Mouse (Mus musculus) CD4-positive helper T cell, adult 2 months (primary cell): Measurements from ENCODE around the gene Sctr.

Source experiments
- DNase-seq: peaks from one replicate; pipeline ENCODE4 v3.0.0-alpha.2; 2012; ENCODE audit warnings: low read depth, missing footprints, low spot score

Gene Sctr

DNA sequence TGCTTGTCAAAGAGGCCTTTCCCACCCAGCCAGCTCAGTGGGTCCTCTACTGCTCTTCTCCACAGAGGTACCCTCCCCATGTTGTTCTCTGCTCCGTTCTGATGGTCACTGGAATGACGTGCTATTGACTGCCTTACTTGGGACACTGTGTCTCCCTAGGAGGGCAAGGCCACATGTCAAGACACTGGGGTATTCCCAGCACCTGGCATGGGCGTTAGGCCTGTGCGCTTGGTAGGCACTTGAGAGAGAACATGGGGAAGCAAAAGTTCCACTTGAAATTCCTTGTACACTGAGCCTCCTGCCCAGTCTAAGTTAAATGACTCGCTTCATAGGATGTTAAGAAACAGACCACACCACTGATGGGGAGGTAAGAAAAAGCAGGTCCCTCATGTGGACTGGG, 62.4 kb downstream of the Sctr start:
- DNase-seq: no peak

DNA sequence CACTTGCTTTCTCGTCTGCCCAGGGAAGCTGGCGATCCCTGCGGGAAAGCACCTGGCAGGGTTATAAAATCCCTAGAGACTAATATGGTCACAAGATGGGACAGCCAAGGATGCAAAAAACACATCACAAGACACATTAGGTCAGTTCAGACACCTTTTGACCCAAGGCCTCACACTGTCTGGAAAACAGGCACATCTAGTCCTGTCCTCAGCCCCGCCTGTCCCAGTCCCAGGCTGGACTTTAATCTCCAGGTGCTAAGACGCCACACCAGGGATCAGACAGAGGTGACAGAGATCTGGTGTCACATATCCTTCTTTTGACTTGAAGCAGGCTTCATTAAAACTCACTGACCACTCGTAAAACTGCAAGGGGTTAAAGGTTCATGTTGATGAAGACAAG, 63.5 kb downstream of the Sctr start:
- no peak for DNase-seq

DNA sequence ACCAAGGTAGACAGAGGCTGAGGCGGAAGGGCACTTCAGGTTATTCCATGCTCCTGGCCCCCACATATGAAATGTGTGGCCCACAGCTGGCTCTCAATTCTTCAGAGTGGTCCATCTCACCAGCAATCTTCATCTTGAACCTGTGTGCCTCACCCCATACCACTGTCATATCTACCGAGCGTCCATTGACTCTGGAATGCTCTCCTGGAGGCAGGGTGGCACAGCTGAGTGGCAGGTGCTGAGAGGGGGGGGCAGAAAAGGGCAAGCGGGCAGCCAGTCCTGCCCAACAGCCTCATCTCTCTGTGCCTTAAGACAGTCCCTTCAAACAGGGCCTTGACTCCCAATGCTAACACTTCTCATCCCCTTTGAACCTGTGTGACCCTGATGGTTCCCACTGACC, 64.4 kb downstream of the Sctr start:
- no peak for DNase-seq

DNA sequence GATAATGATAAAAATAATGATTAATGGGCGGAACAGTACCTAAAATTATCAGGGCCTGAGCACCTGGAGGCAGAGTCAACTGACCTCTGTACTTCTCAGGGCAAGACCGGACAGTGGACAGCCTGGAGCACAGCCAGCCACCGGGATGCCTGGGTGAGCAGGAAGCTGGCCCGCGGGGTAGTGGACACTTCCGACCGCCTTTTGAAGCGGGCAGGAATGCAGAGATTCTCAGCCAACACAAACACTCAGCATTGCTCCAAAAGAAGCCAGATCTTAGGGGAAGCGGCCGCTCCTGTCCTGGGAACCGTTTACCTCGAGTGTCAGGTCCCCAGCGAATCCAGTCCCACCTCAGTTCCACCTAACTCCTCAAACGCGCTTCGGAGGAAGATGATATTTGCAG, 66.2 kb downstream of the Sctr start:
- no peak for DNase-seq

DNA sequence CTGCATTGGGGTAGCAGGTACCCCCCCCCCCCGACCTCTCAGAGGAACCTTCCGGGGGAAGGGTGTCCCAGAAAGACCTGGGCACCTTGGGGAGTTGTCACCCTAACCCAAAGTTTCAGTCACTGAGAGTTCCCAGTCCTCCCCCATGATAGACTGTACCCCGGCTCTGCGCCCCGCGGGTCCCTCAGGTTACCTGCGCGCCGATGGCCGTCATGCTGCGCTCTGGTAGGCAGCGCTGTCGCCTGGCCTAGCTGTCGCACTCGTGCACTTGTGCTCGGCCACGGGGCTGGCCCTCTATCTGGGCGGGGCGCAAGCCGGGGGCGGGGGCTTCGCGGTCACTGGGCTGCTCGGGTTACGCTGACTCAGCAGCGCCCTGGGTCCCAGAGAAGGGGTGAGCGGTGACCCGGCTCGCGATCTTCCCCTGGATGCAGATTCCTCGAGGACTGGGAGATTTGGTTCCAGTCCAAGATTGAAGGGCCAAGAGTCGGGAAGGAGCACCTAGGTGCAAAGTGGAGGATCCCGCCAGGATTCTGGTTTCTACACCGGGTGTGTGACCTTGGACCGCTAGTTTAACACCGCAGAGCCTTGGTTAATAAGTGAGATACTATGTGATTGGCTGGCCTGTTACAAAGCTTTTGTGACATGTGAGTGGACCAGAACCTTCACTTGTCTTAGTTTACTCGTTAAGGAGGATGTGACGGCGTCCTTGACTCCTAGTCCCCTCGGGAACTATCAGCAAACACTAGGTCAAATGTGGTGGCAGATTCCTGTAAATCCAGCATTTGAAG, 67.0 kb downstream of the Sctr start, which contains the start of gene Tmem37:
Gene Tmem37, minus strand, starts transcription at position 556 of the 788 bp plus-strand sequence.
- DNase-seq: peak; percentile 39

DNA sequence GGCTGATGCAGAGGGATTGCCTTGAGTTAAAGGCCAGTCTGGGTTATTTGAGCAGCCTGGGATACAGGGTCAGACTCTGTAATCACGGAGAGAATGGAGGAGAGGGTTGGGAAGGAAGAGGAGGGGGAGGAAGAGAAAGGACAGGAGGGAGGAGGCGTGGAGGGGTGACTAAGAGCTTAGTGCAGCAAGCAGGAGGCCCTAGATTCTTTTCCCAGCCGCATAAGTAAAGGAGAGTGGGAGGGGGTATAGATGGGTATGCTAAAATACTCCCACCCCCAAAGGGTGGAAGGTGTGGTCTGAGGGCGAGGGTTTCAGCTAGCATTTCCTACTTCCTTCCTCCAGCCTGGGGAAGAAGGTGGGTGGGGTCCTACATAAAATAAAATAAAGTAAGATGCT, 67.6 kb downstream of the Sctr start:
- DNase-seq: no peak

DNA sequence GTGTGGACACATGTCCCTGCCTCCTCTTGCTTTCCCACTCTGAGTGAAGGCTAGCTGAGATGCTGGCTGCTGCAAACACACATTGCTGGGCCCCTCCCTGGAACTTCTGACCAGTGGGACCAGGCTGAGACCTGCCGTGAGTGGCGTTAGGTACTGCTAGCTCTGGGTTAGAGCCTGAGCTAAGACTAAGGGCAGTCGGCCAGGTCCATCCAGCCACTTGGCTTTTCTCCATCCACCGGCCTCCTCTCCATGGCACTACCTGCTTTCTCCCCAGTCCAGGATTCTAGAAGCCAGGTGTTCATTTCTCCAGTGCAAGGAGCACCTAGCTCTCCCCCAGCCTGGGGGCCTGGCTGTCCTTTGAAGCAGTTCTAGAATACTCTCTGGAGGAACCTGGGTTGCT, 68.2 kb downstream of the Sctr start:
- DNase-seq: no peak

DNA sequence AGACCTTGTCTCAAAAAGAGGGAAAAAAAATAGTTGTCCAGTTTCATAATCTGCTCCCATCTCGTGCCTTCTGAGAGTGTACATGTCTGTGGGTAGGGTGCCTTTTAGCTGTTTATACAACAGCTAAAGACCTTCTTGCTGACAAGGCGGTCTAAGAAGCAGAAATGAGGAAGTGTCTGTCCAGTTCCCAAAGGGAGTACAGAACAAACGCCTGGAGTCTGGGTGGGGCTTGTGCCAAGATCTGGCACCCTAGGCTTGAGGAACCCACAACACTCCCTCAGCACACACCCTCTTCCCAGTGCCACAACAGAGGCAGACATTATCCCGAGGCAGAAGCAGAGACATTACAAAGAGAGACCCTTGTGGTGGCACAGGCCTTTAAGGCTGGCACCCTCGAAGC, 68.8 kb downstream of the Sctr start:
- no peak for DNase-seq

DNA sequence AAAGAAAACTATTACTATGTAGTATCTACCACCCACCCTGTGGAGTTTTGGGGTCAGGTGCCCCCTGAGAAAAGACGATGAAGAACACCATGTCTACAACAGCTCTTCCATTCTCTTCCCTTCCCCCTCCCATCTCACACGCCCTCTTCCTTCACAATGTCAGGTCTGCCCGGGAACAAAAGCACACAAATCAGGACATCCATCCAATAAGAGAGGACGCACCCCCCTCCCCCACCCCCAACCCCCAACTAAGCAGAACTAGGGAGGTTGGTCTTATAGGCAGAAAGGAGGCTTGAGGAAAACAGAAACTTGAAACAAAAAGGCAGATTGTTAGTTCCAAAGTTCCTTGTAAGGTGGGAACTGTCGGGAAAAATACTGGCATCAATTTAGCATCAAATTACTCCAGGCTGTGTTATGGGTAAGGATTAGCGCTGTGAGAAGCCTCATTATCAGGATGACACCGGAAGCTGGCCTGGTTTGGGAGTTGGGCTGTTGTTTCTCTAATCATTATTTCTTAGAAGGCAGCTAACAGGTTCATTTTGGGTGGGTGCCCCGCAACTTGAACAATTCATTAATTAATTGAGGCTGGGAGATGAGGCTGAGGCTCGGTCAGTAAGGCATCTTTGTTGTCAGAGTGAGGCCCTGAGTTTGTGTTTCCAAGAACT, 71.2 kb downstream of the Sctr start:
- no peak for DNase-seq

DNA sequence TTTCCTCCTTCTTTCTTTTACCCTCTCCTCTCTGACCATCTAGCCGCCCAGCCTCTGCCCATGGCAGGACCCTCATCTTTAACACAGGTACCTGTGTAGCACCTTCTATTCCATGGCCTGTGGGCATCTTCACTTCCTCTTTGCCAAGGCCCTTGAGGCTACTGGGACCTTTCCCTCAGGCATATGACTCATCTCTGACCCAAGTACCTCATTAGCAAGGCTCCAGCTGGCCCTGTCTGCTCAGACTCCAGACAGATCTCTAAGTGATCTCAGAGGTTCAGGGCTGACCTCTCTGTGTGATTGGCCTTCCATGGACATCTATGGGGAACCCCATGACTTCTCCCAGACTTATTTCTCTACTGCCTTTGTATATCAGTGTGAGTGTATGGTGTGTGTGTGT, 73.9 kb downstream of the Sctr start:
- no peak for DNase-seq

DNA sequence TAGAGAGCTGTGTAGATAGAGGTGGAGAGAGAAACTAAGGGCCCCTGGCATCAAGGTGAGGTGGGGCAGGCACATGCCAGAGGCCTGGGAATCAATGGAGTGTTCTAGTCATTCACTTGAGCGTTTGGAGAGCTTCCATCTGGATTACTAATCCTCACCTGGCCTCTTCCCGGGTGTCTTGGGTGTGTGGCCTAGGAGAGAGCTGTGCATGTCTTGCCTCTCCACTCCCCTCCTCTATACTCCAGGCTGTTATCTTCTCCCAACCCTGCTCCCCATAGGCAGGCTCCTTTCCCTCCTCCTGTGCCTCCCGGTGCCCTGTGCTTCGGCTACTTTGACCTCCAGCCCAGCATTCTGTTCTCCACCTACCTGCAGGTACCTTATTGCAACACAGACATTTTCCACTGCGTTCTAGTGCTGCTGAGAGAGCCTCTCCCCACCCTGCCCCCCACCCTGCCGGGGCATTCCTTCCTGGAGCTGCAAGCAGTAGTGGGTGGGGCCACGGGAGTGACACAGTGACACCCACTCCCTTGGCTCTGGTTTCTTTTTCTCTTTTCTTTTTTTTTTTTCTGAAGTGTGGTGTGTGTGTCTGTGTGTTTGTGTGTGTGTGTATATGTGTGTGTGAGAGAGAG, 76.4 kb downstream of the Sctr start:
- no peak for DNase-seq

DNA sequence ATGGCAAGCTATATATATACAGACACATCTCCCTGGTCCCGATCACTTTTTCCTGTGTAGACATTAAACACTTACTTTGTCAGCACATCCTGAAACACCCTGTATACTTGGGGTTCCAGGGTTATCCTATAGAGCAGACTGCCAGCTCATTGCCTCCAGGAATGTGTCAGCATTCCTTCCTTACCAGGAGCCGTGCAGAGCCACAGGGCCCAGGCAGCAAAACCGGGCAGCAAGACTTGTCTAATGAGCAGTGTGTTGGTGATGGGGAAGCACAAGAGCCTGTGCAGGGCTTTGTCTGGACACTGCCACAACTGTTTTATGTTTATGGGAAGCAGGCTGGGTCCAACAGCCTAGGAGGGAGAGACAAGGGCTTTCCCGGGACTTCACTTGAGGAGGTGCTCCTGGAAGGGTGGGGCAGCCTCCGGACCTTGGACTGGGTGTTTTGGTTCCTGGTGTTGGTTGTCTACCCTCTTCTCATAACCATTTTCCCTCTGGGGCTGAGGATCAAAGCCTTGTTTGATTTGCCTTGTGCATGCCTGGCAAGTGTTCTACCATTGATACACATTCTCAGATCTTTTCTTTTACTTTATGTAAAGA, 77.3 kb downstream of the Sctr start:
- no peak for DNase-seq

DNA sequence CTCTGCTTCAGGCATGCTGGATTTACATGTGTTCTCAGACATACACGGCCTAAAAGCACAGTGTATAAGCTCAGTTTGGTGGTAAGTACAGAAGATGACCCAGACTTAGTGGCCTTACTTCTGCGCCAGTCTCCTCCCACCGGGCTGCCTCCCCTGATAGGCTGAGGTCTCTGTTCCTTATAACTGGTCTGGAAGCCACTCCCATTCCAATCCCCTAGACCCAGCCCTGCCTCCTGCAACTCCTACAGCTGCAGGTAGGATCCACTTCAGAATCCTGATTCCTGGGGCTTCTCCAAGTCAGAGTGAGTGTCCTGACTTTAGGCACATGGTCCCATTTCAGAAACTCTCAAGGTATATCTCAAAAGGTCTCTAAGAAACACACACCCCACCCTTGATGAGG, 79.0 kb downstream of the Sctr start:
- no peak for DNase-seq

DNA sequence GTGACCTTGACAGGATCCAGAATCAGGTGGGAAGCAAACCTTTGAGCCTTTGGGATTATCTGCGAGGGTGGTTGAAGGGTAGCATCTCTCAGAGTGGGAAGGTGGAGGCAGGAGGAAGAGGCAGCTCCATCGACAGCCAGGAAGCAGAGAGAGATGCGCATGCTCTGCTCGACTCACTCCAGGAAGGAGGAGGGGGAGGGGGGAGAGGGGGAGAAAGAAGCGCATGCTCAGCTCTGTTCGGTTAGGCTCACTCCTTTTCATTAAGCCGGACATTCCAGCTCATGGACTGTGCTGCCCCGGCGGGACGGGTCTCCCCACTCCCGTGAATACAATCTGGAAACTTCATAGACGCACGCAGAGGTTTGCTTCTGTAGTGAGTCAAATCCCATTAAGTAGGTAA, 80.0 kb downstream of the Sctr start:
- DNase-seq: no peak

DNA sequence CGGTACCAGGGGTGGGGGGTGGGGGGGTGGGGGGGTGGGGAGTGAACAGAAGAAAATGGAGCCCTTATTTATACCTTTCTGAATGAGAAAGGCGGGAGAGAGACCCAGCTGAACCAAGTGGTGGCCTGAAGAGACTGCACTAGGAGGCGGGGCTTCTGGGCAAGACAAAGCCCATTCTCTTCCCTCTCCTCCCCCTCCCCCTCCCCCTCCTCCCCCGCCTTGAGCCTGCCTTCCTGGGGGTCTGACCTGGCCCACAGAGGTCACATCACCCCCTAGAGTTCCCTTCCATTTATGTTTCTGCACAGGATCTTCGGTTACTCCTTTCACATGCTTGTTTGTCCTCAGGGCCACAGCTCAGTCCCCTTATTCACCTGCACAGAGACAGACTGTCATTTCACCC, 82.5 kb downstream of the Sctr start:
- no peak for DNase-seq

DNA sequence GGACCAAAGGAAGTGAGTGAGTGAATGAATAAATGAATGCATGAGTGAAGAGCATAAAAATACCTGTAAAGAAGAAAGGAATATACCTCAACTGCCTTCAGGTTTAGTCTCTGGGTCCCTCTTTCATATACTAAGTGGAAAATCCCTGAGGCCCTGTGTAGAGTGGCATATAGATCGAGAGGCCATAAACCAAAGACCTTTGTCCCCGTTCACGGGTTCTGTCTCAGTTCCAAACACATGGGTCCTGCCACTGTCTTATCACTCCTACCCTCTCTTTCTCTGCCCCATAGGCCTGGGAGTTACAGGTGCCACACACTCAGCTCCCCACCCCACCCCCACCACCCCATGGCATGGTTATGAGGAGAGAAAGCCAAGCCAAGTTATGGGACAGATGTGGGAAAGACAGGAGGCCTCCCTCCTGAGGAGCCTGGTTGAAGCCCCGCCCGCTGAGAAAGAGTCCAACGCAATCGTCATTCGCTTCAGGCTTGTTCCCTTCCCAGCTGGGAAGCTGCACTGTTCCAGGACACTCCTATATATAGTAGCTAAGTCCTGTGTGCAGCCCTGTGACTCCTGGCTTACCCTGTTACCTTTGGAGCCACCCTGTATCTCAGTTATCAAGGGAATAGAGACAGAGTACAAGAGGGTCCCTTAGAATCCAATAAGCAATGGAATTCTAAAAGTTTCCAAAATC, 84.3 kb downstream of the Sctr start:
- DNase-seq: no peak

DNA sequence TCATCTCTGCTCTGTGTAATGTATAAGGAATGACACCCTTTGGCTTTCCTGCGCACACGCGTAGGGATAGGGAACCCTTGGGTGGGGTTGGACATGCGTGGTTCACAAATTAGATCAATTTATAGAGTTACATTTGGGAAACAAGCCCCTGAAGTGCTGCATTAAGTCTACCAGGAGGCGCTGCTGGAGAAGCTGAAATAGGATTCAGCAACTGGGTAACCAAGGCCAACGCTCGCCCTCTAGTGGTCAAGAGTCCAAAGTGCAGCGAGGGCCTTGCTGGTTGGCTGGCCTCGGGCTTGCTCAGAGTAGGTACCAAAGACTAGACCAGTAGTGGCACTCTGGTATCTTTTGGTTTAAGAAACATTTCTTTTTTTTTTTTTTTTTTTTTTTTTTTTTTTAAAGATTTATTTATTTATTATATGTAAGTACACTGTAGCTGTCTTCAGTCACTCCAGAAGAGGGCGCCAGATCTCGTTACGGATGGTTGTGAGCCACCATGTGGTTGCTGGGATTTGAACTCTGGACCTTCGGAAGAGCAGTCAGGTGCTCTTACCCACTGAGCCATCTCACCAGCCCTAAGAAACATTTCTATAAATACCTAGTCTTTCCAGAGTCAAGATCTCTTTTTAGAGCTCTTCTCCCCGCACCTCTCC, 86.9 kb downstream of the Sctr start:
- peak; percentile 80 for DNase-seq

DNA sequence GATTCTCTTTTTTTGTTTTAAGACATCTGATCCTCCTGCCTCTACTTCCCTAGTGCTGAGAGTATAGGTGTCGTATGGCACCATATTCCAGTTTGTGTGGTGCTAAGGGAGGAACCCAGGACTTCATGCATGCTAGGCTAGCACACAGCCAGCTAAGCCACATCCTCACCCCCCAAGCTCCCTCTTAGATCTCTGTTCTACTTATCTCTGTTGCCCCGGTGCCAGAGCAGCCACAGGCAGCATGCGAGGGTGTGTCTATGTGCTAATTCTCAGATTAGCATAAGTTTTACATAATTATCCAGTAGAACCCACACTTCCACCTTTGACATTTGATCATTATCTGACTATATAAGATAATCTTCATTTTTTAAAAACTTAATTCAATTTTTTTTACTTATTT, 88.2 kb downstream of the Sctr start:
- DNase-seq: no peak

DNA sequence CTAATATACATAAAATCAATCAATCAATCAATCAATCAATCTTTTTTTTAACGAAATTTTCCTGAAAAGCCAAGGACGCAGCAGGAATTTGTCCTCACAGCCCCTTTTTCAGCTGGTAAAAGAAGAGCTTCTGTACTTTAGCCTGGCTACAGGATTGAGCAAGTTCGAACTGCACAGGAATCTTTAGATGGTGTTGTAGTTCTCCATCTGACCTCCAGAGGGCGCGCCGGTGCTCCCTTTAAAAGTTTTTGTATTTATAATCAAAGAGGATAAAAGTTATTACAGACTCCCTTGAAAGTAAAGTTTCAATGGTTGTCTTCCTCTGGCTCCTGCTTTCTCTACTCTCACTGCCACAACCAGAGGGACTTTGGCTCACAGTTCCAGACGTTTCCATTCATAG, 91.6 kb downstream of the Sctr start:
- peak; percentile 61 for DNase-seq

DNA sequence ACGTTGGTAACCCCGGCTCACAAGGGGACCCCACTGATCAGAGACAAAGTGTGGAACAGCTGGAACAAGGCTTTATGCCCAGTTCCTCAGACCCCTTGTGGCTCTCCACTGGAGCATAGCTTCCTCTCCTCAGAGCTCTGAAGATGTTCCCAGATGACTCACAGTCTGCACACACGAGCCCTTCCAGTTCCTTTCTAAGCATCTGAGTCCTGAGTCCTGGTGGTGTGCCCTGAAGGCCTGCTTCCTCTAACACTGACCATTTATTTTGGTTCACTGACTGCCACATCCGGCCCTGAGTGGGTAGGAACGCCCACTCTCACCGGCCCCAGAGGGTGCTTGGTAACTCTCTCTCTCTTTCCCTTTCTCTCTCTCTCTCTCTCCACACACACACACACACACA, 92.8 kb downstream of the Sctr start:
- DNase-seq: no peak

DNA sequence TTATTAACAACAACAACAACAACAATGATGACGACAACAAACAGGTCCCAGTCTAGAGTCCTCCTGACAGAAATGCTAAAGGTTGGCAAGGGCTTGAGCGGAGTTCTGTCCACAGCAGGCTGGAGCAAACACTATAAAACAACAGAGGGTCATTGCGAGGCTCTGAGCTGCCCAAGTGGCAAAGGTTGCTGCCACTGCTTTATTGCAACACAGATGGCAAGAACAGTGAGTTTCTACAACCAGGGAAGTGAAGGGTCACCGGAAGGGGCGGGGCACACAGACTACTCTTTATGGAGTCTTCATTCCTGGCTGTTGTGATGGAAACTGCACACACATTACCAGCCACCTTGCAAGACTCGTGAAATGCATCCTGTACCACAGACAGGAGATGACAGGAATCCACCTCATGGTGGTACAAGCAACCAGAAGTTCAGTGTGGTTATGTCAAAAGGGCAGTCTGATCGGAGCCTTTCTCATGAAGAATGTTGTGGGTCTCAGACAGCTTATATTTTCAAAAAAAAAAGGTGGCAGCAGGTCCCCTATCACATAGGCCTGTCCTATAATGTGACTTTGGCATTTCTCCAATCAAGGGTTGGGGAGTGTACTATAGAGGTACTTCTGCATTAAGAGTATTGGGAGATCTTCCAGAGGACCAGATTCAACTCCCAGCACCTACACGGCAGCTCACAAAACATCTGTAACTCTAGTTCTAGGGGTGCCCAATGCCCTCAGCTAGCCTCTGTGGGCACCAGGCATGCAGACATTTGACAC, 93.9 kb downstream of the Sctr start:
- no peak for DNase-seq
